Mouse (Mus musculus) fat pad, adult 2 months (tissue): ENCODE results near the gene Eif4e1b.
"Not testable (repeated sequence)": the region's sequence is repeated elsewhere in the genome, so short reads cannot be mapped to it uniquely, and the experiment has no call there.

Experiments used
- DNase-seq: peaks from one replicate; pipeline ENCODE4 v3.0.0-alpha.2; 2011; ENCODE audit warnings: low read depth, low spot score; ENCODE audit errors: extremely low read depth

The Eif4e1b gene

DNA sequence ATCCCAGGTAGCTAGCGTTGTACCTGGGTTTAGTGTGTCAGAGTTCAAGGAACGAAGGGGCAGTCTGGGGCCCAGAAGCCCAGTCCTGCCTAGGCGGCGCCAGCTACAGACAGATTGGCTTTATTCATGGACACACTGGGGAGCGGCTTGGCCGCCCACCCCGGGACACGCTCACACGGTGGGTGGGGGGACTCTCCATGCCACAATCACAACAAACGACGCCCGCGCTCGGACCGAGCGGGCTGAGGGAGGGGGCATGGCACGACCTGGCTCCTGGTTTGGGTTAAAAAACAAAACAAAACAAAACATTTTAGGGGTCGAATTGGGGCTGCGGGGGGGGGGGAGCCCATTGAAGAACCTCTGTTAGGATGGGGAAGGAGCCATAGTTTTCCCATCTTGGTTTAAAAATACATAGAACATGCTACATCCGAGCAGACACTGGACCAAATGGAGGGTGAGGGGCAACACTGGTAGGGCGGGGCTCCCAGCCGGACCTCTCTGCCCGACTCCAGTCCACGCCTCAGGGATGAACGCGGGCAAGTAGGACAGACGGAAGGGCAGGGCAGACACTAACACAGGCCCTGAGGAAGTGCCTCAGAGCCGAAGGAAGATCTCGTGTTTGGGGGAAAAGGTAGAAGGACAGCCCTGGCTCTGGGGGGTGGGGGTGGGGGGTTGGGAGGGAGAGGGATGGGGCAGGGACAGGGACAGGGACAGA is 24.9 kb upstream of the Eif4e1b start:
- no peak for DNase-seq

- no peak for DNase-seq
Measured at GRCm38 (mm10) chr13:54759496-54759895, 24.3 kb upstream of the Eif4e1b start.

GRCm38 (mm10) chr13:54760164-54760795 is 23.5 kb upstream of the Eif4e1b start:
- no peak for DNase-seq

DNA sequence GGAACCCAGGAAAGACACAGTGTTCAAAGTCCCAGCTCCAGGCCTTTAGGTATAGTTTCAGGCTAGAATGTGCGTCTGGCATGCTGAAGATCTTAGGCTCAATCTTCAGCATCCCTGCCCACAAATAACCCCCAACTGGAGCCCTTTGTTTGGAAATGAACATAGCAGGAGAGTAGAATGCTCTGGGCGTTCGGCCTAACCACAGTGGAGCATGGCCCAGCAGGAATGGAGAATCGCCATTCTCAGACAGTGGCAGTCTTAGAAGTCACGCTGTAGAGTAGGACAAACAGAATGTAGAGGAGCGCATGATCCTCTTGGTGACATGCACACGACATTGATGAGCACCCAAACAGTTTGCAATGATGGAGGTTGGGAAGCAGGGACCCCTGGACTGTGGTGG is 22.9 kb upstream of the Eif4e1b start:
- no peak for DNase-seq

GRCm38 (mm10) chr13:54765281-54766191 is 18.3 kb upstream of the Eif4e1b start:
- DNase-seq, result no peak

- DNase-seq, result no peak
Measured at GRCm38 (mm10) chr13:54766192-54766768, 17.5 kb upstream of the Eif4e1b start, which contains the start of gene Sncb. Gene Sncb (minus strand): TSS chr13:54766595.

DNA sequence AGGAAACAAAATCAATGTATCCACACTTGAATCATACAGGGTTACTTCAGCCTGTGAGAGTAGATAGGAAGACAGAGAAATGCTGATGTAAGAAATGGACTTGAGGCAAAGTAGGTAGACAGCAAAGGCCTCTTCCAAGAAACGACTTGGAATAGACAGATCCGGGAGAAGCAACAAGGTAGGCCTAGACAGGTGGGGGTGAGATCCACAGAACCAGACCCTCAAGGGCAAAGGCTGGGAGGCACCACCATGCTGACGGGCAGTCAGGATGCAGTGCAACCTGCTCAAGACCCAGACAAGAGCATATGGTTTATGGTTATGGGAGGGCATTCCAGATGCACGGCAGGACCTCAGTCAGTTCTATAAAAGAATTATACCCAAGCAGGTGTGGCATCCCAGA is 16.8 kb upstream of the Eif4e1b start:
- no peak for DNase-seq

- no peak for DNase-seq
Measured at GRCm38 (mm10) chr13:54780592-54780991, 3.2 kb upstream of the Eif4e1b start.

GRCm38 (mm10) chr13:54781086-54781485 is 2.7 kb upstream of the Eif4e1b start:
- DNase-seq, result no peak

GRCm38 (mm10) chr13:54783235-54783634 is 563 bp upstream of the Eif4e1b start:
- no peak for DNase-seq

DNA sequence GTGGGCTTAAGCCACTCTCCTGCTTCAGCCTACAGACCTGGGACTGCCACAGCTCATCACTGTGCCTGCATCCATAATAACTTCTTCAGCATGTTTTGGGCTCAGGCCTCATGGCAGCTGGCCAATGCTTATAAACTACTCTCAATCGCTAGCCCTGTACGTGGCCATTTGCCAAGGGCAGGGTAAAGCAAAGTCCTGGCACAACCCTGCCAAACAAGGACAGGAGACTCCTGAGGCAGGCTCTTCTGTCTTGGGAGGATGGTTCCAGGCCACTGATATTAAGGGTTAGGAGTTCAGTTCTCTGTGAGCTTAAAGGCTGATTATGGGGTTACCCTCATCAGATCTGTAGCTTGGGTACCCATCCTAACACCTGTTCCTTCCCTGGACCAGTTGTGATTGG is 3.8 kb downstream of the Eif4e1b start:
- DNase-seq, result not testable (repeated sequence)

DNA sequence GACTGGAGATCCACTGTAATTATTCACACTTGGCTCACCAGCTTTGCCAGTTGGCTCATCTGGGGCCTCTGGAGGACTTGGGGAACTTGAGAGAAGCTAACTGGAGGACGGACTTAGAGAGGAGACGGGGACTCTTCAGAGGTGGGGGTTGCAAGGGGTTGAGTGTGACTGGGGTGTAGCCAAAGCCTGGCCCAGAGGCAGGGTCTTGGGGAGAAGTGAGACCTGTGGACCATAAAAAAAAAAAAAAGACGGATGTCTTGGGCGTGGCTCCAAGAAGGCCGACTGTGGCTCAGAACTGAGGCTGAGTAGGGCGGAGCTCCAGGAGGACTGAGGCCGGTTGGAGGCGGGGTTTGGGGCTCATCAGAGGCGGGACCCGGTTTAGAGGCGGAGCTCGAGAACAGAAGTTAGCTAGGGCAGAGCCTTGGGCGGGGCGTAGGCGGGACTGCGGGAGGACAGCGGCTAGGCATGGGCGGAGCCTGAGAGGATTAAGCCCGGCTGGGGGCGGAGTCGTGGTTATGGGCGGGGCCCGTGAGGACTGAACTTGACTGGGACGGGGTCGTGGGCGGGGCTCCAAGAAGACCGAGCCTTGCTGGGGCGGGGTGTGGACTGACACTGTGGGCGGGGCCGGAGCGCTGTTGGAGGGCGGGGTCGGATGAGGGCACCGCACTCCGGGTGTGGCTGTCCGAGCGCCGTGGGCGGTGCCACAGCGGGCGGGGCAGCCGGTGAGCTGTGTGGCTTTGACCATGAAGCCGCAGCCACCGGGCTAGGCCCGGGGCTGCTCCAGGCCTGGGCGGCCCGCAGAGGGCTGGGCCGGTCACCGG is 5.2 kb downstream of the Eif4e1b start, which contains the start of gene Tspan17:
TSS of gene Tspan17 (plus strand) at position 638 of the 821 bp plus-strand sequence.
- peak; percentile 82 for DNase-seq

DNA sequence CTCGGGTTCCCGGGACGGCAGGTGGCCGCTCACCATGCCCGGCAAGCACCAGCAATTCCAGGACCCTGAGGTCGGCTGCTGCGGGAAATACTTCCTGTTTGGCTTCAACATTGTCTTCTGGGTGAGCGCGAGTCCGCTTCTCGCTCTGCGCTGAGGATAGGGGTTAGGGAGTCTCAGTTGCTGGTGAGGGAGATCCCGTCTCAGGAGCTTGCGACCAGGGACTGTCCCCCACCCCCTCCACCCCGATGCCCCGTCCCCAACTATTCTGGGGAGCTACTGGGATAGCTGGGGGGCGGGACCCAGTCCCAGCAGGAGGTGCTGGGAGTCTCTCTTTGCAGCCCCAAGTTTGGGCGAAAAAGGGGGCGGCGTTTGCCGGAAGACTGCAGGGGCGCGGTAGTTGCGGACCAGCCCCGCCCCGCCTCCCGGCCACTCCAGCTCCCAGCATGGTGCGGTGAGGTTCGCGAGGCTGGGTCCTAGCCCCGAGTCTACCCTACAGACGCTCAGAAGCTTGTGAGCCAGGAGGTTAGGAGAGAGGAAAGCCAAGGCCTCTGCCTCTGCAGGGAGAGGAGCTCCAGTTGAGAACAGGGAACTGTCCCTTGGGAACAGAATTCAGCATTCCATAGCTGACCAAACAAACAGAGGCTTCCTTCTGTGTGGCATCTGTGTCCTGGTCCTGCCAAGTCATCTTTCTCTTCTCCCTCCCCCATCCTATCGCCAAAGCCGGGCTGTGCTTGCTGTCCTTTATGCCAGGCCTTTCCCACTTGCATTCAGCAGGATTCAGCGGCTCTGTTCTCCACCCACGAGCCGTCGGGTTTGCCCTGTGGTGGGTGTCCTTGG is 6.0 kb downstream of the Eif4e1b start:
- DNase-seq, result no peak

DNA sequence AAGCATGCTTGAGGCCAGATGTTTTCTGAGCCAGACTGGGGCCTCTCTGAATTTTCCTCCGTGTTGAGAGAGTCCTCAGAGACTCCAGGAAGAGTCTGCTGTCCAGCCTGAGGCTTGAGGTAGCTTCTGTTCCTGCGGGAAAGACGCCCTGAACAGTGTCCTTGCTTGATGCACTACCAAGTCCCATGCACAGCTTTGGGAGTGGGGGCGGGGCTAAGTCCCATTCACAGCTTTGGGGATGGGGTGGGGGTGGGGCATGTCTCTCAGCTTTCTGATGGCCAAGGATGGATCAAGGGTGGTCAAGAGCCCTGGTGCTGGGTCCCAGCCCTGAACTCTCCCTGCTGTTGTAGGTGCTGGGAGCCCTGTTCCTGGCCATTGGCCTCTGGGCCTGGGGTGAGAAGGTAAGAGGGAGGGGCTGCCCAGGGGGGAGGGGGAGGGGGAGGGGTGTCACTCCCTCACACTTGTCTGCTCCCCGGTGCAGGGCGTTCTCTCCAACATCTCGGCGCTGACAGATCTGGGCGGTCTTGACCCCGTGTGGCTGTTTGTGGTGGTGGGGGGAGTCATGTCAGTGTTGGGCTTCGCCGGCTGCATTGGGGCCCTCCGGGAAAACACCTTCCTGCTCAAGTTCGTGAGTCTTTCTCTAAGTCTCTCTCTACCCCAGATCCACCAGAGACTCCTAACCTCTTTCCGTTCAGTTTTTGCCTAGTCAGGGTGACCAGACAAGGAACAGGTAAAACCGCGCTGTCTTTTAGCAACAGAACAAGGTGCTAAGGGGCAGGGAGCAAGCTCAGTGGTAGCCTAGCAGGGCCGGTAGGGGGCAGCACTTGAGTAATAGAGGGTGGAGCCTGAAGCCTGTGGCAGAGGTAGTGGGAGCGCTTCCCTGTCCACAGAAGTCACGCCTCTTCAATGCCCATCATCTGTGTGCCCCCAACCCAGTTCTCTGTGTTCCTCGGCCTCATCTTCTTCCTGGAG is 8.7 kb downstream of the Eif4e1b start:
- DNase-seq, result no peak

- no peak for DNase-seq
Measured at GRCm38 (mm10) chr13:54794002-54794577, 10.3 kb downstream of the Eif4e1b start.

DNA sequence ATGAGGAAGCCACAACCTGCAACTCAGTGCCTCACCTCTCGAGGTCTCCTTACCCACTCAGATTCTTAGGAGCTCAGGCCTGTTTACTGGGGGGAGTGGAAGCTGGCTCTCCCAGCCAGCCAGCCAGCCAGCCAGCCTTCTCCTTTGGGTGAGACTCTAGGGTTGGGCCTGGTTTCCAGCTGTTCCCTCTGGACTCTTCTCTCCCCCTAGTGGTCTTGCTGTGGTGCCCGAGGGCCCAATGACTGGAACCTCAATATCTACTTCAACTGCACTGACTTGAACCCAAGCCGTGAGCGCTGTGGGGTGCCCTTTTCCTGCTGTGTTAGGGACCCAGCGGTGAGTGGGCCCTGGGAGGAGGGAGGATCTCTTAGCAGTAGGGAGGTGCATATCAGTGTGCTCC is 11.0 kb downstream of the Eif4e1b start:
- DNase-seq, result no peak

- no peak for DNase-seq
Measured at GRCm38 (mm10) chr13:54797356-54797755, 13.6 kb downstream of the Eif4e1b start.
